Mouse (Mus musculus) kidney, adult 9 months (tissue): ENCODE measurements around the gene Cask.
"Not testable (repeated sequence)": the region's sequence is repeated elsewhere in the genome, so short reads cannot be mapped to it uniquely, and the experiment has no call there.

Source experiments
- DNase-seq: peaks from one replicate; pipeline ENCODE4 v3.0.0; 2022

The Cask gene

GRCm38 (mm10) chrX:13851285-13851684 lies at the start of gene Cask:
Gene Cask (minus strand): TSS chrX:13851367.
- no peak for DNase-seq

- no peak for DNase-seq
These were observed 38.8 kb upstream of the Cask start for GRCm38 (mm10) chrX:13889976-13890375.

- DNase-seq = no peak
These were observed 33.2 kb upstream of the Cask start for GRCm38 (mm10) chrX:13884348-13884747.

GRCm38 (mm10) chrX:13881969-13882368 lies 30.8 kb upstream of the Cask start:
- no peak for DNase-seq

GRCm38 (mm10) chrX:13860145-13860544 lies 9.0 kb upstream of the Cask start:
- DNase-seq = no peak

GRCm38 (mm10) chrX:13859051-13859450 lies 7.9 kb upstream of the Cask start:
- DNase-seq = no peak

- no peak for DNase-seq
These were observed 2.7 kb downstream of the Cask start for GRCm38 (mm10) chrX:13848473-13848872.

- DNase-seq = peak; percentile 21
These were observed 3.7 kb downstream of the Cask start for GRCm38 (mm10) chrX:13847502-13847851.

- peak; percentile 86 for DNase-seq
These were observed 4.3 kb downstream of the Cask start for GRCm38 (mm10) chrX:13846653-13847501.

GRCm38 (mm10) chrX:13845858-13846652 lies 5.1 kb downstream of the Cask start:
- peak; percentile 27 for DNase-seq

- peak; percentile 4 for DNase-seq
These were observed 5.9 kb downstream of the Cask start for GRCm38 (mm10) chrX:13845141-13845857.

GRCm38 (mm10) chrX:13822792-13823191 lies 28.4 kb downstream of the Cask start:
- no peak for DNase-seq

GRCm38 (mm10) chrX:13798754-13799153 lies 52.4 kb downstream of the Cask start:
- no peak for DNase-seq

- no peak for DNase-seq
These were observed 85.5 kb downstream of the Cask start for GRCm38 (mm10) chrX:13765672-13766071.

GRCm38 (mm10) chrX:13765024-13765423 lies 86.1 kb downstream of the Cask start:
- no peak for DNase-seq

GRCm38 (mm10) chrX:13757279-13758005 lies 93.7 kb downstream of the Cask start:
- peak; percentile 11 for DNase-seq

- DNase-seq = no peak
These were observed 110.1 kb downstream of the Cask start for GRCm38 (mm10) chrX:13741110-13741509.

- DNase-seq = not testable (repeated sequence)
These were observed 120.4 kb downstream of the Cask start for GRCm38 (mm10) chrX:13730785-13731184.

- no peak for DNase-seq
These were observed 121.2 kb downstream of the Cask start for GRCm38 (mm10) chrX:13729835-13730480.

GRCm38 (mm10) chrX:13725573-13726403 lies 125.4 kb downstream of the Cask start:
- DNase-seq = no peak

- DNase-seq = no peak
These were observed 130.8 kb downstream of the Cask start for GRCm38 (mm10) chrX:13720296-13720829.
